In the genomic region with DNA sequence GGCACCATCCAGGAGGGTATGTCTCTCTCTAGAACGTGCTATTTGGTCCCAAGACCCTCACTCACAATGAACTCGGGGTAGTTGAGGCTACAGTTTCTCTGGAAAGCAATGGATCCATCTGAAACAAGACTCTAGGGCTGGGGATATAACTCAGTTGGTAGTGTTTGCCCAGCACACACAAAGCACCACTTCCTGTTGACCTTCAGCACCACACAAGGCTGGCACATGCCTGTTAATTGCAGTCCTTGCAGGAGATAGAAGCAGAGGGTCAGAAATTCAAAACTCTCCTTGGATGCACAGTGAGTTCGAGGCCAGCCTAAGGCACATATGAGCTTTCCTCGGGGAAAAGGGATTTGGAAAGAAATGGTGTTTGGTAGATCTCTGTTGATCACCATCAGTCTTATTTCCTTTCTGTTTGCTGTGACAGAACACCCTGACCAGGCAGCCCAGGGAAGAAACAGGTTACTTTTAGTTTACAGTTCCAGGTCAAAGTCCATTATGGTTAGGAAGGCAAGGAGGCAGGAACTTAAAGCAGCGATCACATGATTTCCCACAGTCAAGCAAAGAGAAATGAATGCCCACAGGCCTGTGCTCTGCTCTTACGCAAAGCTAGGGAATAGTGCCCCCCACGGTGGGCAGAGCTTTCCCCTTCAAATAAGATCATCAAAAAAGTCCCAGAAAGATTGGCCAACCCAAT, we compare ENCODE assay signal across 21 mouse cellular contexts. TPM values are rescaled to one million over a fixed set of nuclear protein-coding genes. Genes with fewer than 3 reads are reported as not detected.
DNase-seq lines count a peak whose midpoint lies in the region; ATAC-seq and TF ChIP-seq lines count a peak whose summit lies in the region.
"Had no signal": no experiment of that assay in that cellular context is flagged by ENCODE, and none has a peak within 500 bp of the region (broad histone marks: within the 10 kb centered on the region; RNA-seq: fewer than 3 reads in every experiment).

No protein-coding gene starts in this region.

- peak; percentile 57 for DNase-seq in liver, adult 2 months (ENCODE audit: extremely low read depth, low read depth, low spot score)
- no peak for DNase-seq in liver, postnatal 0 days
- DNase-seq in large intestine, adult 2 months (ENCODE audit: low read depth, low spot score), result peak; percentile 53
- DNase-seq in yolk sac, embryonic 10.5 days (ENCODE audit: low spot score), result peak; percentile 52
- no peak for DNase-seq in thymus, postnatal 4 days
- no peak for DNase-seq in thymus, adult 18-20 months
- DNase-seq: adrenal gland, postnatal 25 days; cerebellum, adult 18-20 months; cerebellum, adult 9-10 months; cerebellum, postnatal 14 days; gastrocnemius, adult 2 months; gastrocnemius, postnatal 14 days; heart, adult 11 months had no signal

- no peak overlapping the region for H3K27ac ChIP-seq in liver, adult 2 months (replicated peaks; ENCODE audit: insufficient read depth, low read depth, low read length)
- H3K27ac ChIP-seq in liver, postnatal 0 days (ENCODE audit: low read depth), result no peak overlapping the region
- H3K27ac ChIP-seq in intestine, embryonic 16.5 days (ENCODE audit: low read length), result no peak overlapping the region
- H3K27ac ChIP-seq: forebrain, embryonic 10.5 days; forebrain, embryonic 13.5 days; gastrocnemius, adult 2 months; hindbrain, embryonic 12.5 days; hindbrain, embryonic 15.5 days had no signal

- peaks cover 5% of the 10 kb centered on the region for H3K4me1 ChIP-seq in liver, adult 2 months (ENCODE audit: control insufficient read depth, insufficient read depth, low read length)
- H3K4me1 ChIP-seq in liver, postnatal 0 days (ENCODE audit: insufficient read depth), result no peaks in the 10 kb centered on the region
- H3K4me1 ChIP-seq in intestine, embryonic 16.5 days (ENCODE audit: control insufficient read depth, insufficient read depth, low read length), result 0 out of 2 replicates have a peak, but pooled peaks cover 4% of the 10 kb centered on the region
- H3K4me1 ChIP-seq: hindbrain, embryonic 12.5 days; hindbrain, embryonic 15.5 days had no signal

- H3K9ac ChIP-seq in liver, adult 2 months (ENCODE audit: low read depth, low read length), result no peak overlapping the region
- H3K9ac ChIP-seq in liver, postnatal 0 days (replicated peaks), result no peak overlapping the region
- H3K9ac ChIP-seq in intestine, embryonic 16.5 days (ENCODE audit: low read depth, low read length), result no peak overlapping the region
- H3K9ac ChIP-seq: forebrain, embryonic 13.5 days; hindbrain, embryonic 12.5 days; hindbrain, embryonic 15.5 days had no signal

- no peak for TF ChIP-seq EP300 in liver, postnatal 0 days (IDR thresholded peaks at IDR 0.05; ENCODE audit: low read depth)

- no peak for ATAC-seq in liver, postnatal 0 days
- ATAC-seq in intestine, embryonic 16.5 days, result peak; percentile 70
- ATAC-seq: CD4-positive, CD25-positive, alpha-beta regulatory T cell, adult 4 months; forebrain, embryonic 13.5 days; forebrain, embryonic 16.5 days had no signal

- 88% methylated on average over 7 of the region's 7 CpGs for WGBS in liver, adult 2 months
- 78% methylated on average over 7 of the region's 7 CpGs for WGBS in liver, postnatal 0 days (ENCODE audit: insufficient replicate concordance)
- 85% methylated on average over 7 of the region's 7 CpGs for WGBS in intestine, embryonic 16.5 days
- WGBS in large intestine, adult 2 months, result 56% methylated on average over 7 of the region's 7 CpGs

- H3K36me3 ChIP-seq in liver, adult 2 months (ENCODE audit: control insufficient read depth, insufficient read depth, low read length), result no peaks in the 10 kb centered on the region
- H3K36me3 ChIP-seq in liver, postnatal 0 days (replicated peaks; ENCODE audit: insufficient read depth, low read length), result no peaks in the 10 kb centered on the region
- H3K36me3 ChIP-seq in intestine, embryonic 16.5 days (ENCODE audit: control insufficient read depth, insufficient read depth, low read length), result no peaks in the 10 kb centered on the region
- H3K36me3 ChIP-seq: forebrain, embryonic 10.5 days; hindbrain, embryonic 12.5 days; hindbrain, embryonic 15.5 days had no signal

- H3K4me2 ChIP-seq in liver, postnatal 0 days (ENCODE audit: low read depth, low read length), result no peak overlapping the region
- no peak overlapping the region for H3K4me2 ChIP-seq in intestine, embryonic 16.5 days (ENCODE audit: low read depth, low read length)
- H3K4me2 ChIP-seq: forebrain, embryonic 13.5 days; heart, embryonic 11.5 days; hindbrain, embryonic 12.5 days; hindbrain, embryonic 15.5 days had no signal

- H3K4me3 ChIP-seq in liver, adult 2 months (ENCODE audit: insufficient read depth, low read depth, low read length), result no peak overlapping the region
- no peak overlapping the region for H3K4me3 ChIP-seq in liver, postnatal 0 days (ENCODE audit: low read depth, low read length)
- no peak overlapping the region for H3K4me3 ChIP-seq in intestine, embryonic 16.5 days (ENCODE audit: low read length)
- H3K4me3 ChIP-seq: forebrain, embryonic 10.5 days; forebrain, embryonic 13.5 days; gastrocnemius, adult 2 months; hindbrain, embryonic 12.5 days; hindbrain, embryonic 15.5 days had no signal

- no peak for TF ChIP-seq CTCF in liver, adult 2 months (IDR thresholded peaks at IDR 0.05; ENCODE audit: low read depth, low read length)
- TF ChIP-seq CTCF in liver, postnatal 0 days (IDR thresholded peaks at IDR 0.05; ENCODE audit: low read depth), result no peak

- H3K9me3 ChIP-seq in liver, postnatal 0 days (ENCODE audit: low read length), result no peaks in the 10 kb centered on the region
- H3K9me3 ChIP-seq in intestine, embryonic 16.5 days (ENCODE audit: control insufficient read depth, low read length), result no peaks in the 10 kb centered on the region
- H3K9me3 ChIP-seq: forebrain, embryonic 10.5 days; forebrain, embryonic 13.5 days; hindbrain, embryonic 12.5 days; hindbrain, embryonic 15.5 days had no signal

- H3K27me3 ChIP-seq in liver, adult 2 months (ENCODE audit: control insufficient read depth, insufficient read depth, low read length), result no peaks in the 10 kb centered on the region
- no peaks in the 10 kb centered on the region for H3K27me3 ChIP-seq in liver, postnatal 0 days (ENCODE audit: insufficient read depth, low read length)
- H3K27me3 ChIP-seq in intestine, embryonic 16.5 days (replicated peaks; ENCODE audit: control insufficient read depth, insufficient read depth, low read length), result no peaks in the 10 kb centered on the region
- H3K27me3 ChIP-seq: forebrain, embryonic 13.5 days; hindbrain, embryonic 12.5 days; hindbrain, embryonic 15.5 days had no signal

- TF ChIP-seq POLR2A in liver, adult 2 months (IDR thresholded peaks at IDR 0.05; ENCODE audit: extremely low read depth, insufficient read depth, low read length), result no peak

- H3K79me2 ChIP-seq in liver, adult 2 months (ENCODE audit: control insufficient read depth, insufficient read depth, low read length), result no peaks in the 10 kb centered on the region

RNA-seq across cellular contexts. Expression of gene Kat6b, which starts 25.4 kb away (rescaled TPM):
- 5.3 and 6.2 TPM in 2 replicates for total RNA-seq in liver, adult 2 months (2014; rRNA removed)
- polyA plus RNA-seq in liver, adult 2 months (2012; rRNA removed), result 2.8 and 3.2 TPM in 2 replicates
- polyA plus RNA-seq in liver, postnatal 0 days (2015; fragmentation: Nextera tagmentation; extraction: Ambion mirVana), result 1.1 and 1.5 TPM in 2 replicates
- 7.1 and 8.0 TPM in 2 replicates for polyA plus RNA-seq in intestine, embryonic 16.5 days (2015; fragmentation: Nextera tagmentation; extraction: Ambion mirVana)
- polyA plus RNA-seq in large intestine, adult 2 months (2012; rRNA removed), result 3.8 and 7.1 TPM in 2 replicates

Comparison
In these comparisons a context has a peak if more than half of its experiments do, and no peak if none do; other contexts are left out.
1. DNase-seq: peak in liver, adult 2 months (single experiment), large intestine, adult 2 months (single experiment) and yolk sac, embryonic 10.5 days (single experiment); none in liver, postnatal 0 days (single experiment), thymus, postnatal 4 days (single experiment) and thymus, adult 18-20 months (0 of 2).